Mouse (Mus musculus): ENCODE measurements at regions not wholly inside any gene's neighbourhood (a gene's known extent, or its start where the extent isn't known, plus 50 kb on each side); places are given as distances from the start of the nearest gene placed in this dataset.

- DNase-seq (ENCODE audit: low spot score in 2 of 2) = no peak
These were observed 138.8 kb downstream of the Tex29 start for GRCm38 (mm10) chr8:11979056-11979455.

- DNase-seq (ENCODE audit: low spot score in 2 of 2) = no peak
These were observed 141.2 kb downstream of the Tex29 start for GRCm38 (mm10) chr8:11981458-11981857.

GRCm38 (mm10) chr8:11990024-11990423 is 149.8 kb downstream of the Tex29 start:
- DNase-seq (ENCODE audit: low spot score in 2 of 2) = no peak

GRCm38 (mm10) chr8:11999736-12000458 is 159.6 kb downstream of the Tex29 start:
- no peak for DNase-seq (ENCODE audit: low spot score in 2 of 2)

- no peak for DNase-seq (ENCODE audit: low spot score in 2 of 2)
These were observed 160.2 kb downstream of the Tex29 start for GRCm38 (mm10) chr8:12000459-12000789.

- no peak for DNase-seq (ENCODE audit: low spot score in 2 of 2)
These were observed 164.0 kb downstream of the Tex29 start for GRCm38 (mm10) chr8:12004241-12004640.

GRCm38 (mm10) chr8:12012769-12013168 is 172.5 kb downstream of the Tex29 start:
- DNase-seq (ENCODE audit: low spot score in 2 of 2) = no peak

GRCm38 (mm10) chr8:12017750-12018149 is 177.5 kb downstream of the Tex29 start:
- no peak for DNase-seq (ENCODE audit: low spot score in 2 of 2)

- no peak for DNase-seq (ENCODE audit: low spot score in 2 of 2)
These were observed 179.0 kb downstream of the Tex29 start for GRCm38 (mm10) chr8:12019272-12019671.

GRCm38 (mm10) chr8:12023669-12024390 is 183.6 kb downstream of the Tex29 start:
- no peak for DNase-seq (ENCODE audit: low spot score in 2 of 2)

- DNase-seq (ENCODE audit: low spot score in 2 of 2) = no peak
These were observed 190.3 kb downstream of the Tex29 start for GRCm38 (mm10) chr8:12030363-12031116.

- no peak for DNase-seq (ENCODE audit: low spot score in 2 of 2)
These were observed 191.5 kb downstream of the Tex29 start for GRCm38 (mm10) chr8:12031796-12032195.

GRCm38 (mm10) chr8:12032386-12032785 is 192.1 kb downstream of the Tex29 start:
- DNase-seq (ENCODE audit: low spot score in 2 of 2) = no peak

GRCm38 (mm10) chr8:12036349-12036748 is 196.1 kb downstream of the Tex29 start:
- no peak for DNase-seq (ENCODE audit: low spot score in 2 of 2)

GRCm38 (mm10) chr8:12040924-12041323 is 200.7 kb downstream of the Tex29 start:
- DNase-seq (ENCODE audit: low spot score in 2 of 2) = no peak

- DNase-seq (ENCODE audit: low spot score in 2 of 2) = no peak
These were observed 201.4 kb downstream of the Tex29 start for GRCm38 (mm10) chr8:12041662-12042061.

- DNase-seq (ENCODE audit: low spot score in 2 of 2) = no peak
These were observed 210.6 kb downstream of the Tex29 start for GRCm38 (mm10) chr8:12050841-12051240.

GRCm38 (mm10) chr8:12051357-12051756 is 211.1 kb downstream of the Tex29 start:
- DNase-seq (ENCODE audit: low spot score in 2 of 2) = no peak

GRCm38 (mm10) chr8:12055931-12056330 is 215.7 kb downstream of the Tex29 start:
- DNase-seq (ENCODE audit: low spot score in 2 of 2) = no peak

GRCm38 (mm10) chr8:12061237-12061636 is 217.4 kb upstream of the A230072I06Rik start:
- no peak for DNase-seq (ENCODE audit: low spot score in 2 of 2)

- no peak for DNase-seq (ENCODE audit: low spot score in 2 of 2)
These were observed 215.9 kb upstream of the A230072I06Rik start for GRCm38 (mm10) chr8:12062710-12063109.

- no peak for DNase-seq (ENCODE audit: low spot score in 2 of 2)
These were observed 214.0 kb upstream of the A230072I06Rik start for GRCm38 (mm10) chr8:12064664-12065063.

- no peak for DNase-seq (ENCODE audit: low spot score in 2 of 2)
These were observed 212.2 kb upstream of the A230072I06Rik start for GRCm38 (mm10) chr8:12066454-12066853.
